Mouse (Mus musculus) heart, embryonic 15.5 days (tissue): Measurements from ENCODE around the gene Serpinb1a. TPM values are rescaled to one million over a fixed set of nuclear protein-coding genes. Genes with fewer than 3 reads are reported as not detected.

ENCODE experiments used
- ATAC-seq: fragments of 200-750 bp; cut with Nextera tagmentation; replicated peaks from 2 replicates; pipeline ENCODE4 v1.8.0; 2017; ENCODE audit warnings: low read depth, moderate TSS enrichment; ENCODE audit not compliant: insufficient number of reproducible peaks, insufficient read depth, low FRiP score
- H3K27ac ChIP-seq: fragments of 300-500 bp; sonication (generic); 2 replicates; pipeline ENCODE4 v1.5.1; 2015; ENCODE audit warnings: mild to moderate bottlenecking, inconsistent platforms
- H3K27me3 ChIP-seq: fragments of 300-500 bp; sonication (generic); 2 replicates; pipeline ENCODE4 v1.6.1; 2015; ENCODE audit warnings: inconsistent platforms
- H3K36me3 ChIP-seq: fragments of 300-500 bp; sonication (generic); 2 replicates; pipeline ENCODE4 v1.6.1; 2015; ENCODE audit warnings: mild to moderate bottlenecking, inconsistent platforms
- H3K4me1 ChIP-seq: fragments of 300-500 bp; sonication (generic); replicated peaks from 2 replicates; pipeline ENCODE4 v1.6.1; 2015; ENCODE audit warnings: inconsistent platforms
- H3K4me2 ChIP-seq: fragments of 300-500 bp; sonication (generic); 2 replicates; pipeline ENCODE4 v1.6.1; 2015; ENCODE audit warnings: inconsistent platforms, mild to moderate bottlenecking, moderate library complexity
- H3K4me3 ChIP-seq: fragments of 300-500 bp; sonication (generic); 2 replicates; pipeline ENCODE4 v1.5.1; 2015; ENCODE audit warnings: mild to moderate bottlenecking, inconsistent platforms
- H3K9ac ChIP-seq: fragments of 300-500 bp; sonication (generic); 2 replicates; pipeline ENCODE4 v1.6.1; 2015; ENCODE audit warnings: mild to moderate bottlenecking, inconsistent platforms
- H3K9me3 ChIP-seq: fragments of 300-500 bp; sonication (generic); replicated peaks from 2 replicates; pipeline ENCODE4 v1.6.1; 2016; ENCODE audit warnings: inconsistent platforms
- WGBS: fragments of 180-500 bp; shearing (Covaris S2); methylation state at CpG from one replicate; pipeline ENCODE4 v1.1.7; 2015; ENCODE audit warnings: mixed read lengths; 5-methylcytosine and 5-hydroxymethylcytosine counted together
- polyA plus RNA-seq: library from polyadenylated mRNA; unstranded; fragments of >200 nt; fragmentation: Nextera tagmentation; extraction: Ambion mirVana; gene quantifications from 2 replicates; pipeline ENCODE4 v1.2.1, GENCODE M21; 2015

The Serpinb1a gene
- polyA plus RNA-seq, 1 experiment from 2014 or later, result 11.5 TPM

- no peak overlapping the region for H3K27ac ChIP-seq
- H3K4me1 ChIP-seq, result no peaks in the 10 kb centered on the region
- H3K27me3 ChIP-seq, result no peaks in the 10 kb centered on the region
- no peaks in the 10 kb centered on the region for H3K36me3 ChIP-seq
- no peak overlapping the region for H3K4me3 ChIP-seq
- WGBS, result 90% methylated on average over 5 of the region's 5 CpGs
- no peak for ATAC-seq
- no peak overlapping the region for H3K4me2 ChIP-seq
- no peak overlapping the region for H3K9ac ChIP-seq
- H3K9me3 ChIP-seq, result no peaks in the 10 kb centered on the region
These were observed 16.5 kb downstream of the Serpinb1a start for GRCm38 (mm10) chr13:32834513-32834912.

GRCm38 (mm10) chr13:32833237-32833636 is 17.7 kb downstream of the Serpinb1a start:
- no peaks in the 10 kb centered on the region for H3K9me3 ChIP-seq
- no peaks in the 10 kb centered on the region for H3K27me3 ChIP-seq
- H3K4me2 ChIP-seq, result no peak overlapping the region
- H3K27ac ChIP-seq, result no peak overlapping the region
- H3K9ac ChIP-seq, result no peak overlapping the region
- no peak for ATAC-seq
- no peaks in the 10 kb centered on the region for H3K36me3 ChIP-seq
- no peak overlapping the region for H3K4me3 ChIP-seq
- WGBS, result 58% methylated on average over 6 of the region's 6 CpGs
- H3K4me1 ChIP-seq, result no peaks in the 10 kb centered on the region

- no peak overlapping the region for H3K27ac ChIP-seq
- WGBS, result 64% methylated on average over 3 of the region's 3 CpGs
- H3K36me3 ChIP-seq, result no peaks in the 10 kb centered on the region
- H3K4me1 ChIP-seq, result no peaks in the 10 kb centered on the region
- no peak for ATAC-seq
- H3K27me3 ChIP-seq, result no peaks in the 10 kb centered on the region
- no peaks in the 10 kb centered on the region for H3K9me3 ChIP-seq
- no peak overlapping the region for H3K4me3 ChIP-seq
- H3K9ac ChIP-seq, result no peak overlapping the region
- H3K4me2 ChIP-seq, result no peak overlapping the region
These were observed 18.2 kb downstream of the Serpinb1a start for GRCm38 (mm10) chr13:32832776-32833175.

- no peak overlapping the region for H3K27ac ChIP-seq
- H3K36me3 ChIP-seq, result no peaks in the 10 kb centered on the region
- no peaks in the 10 kb centered on the region for H3K9me3 ChIP-seq
- H3K4me3 ChIP-seq, result no peak overlapping the region
- 70% methylated on average over 3 of the region's 3 CpGs for WGBS
- H3K27me3 ChIP-seq, result no peaks in the 10 kb centered on the region
- no peak overlapping the region for H3K4me2 ChIP-seq
- H3K4me1 ChIP-seq, result no peaks in the 10 kb centered on the region
- ATAC-seq, result no peak
- no peak overlapping the region for H3K9ac ChIP-seq
These were observed 19.3 kb downstream of the Serpinb1a start for GRCm38 (mm10) chr13:32831505-32832273.

- no peaks in the 10 kb centered on the region for H3K36me3 ChIP-seq
- H3K27me3 ChIP-seq, result no peaks in the 10 kb centered on the region
- H3K9ac ChIP-seq, result no peak overlapping the region
- H3K4me3 ChIP-seq, result no peak overlapping the region
- no peak overlapping the region for H3K4me2 ChIP-seq
- no peak overlapping the region for H3K27ac ChIP-seq
- ATAC-seq, result no peak
- no peaks in the 10 kb centered on the region for H3K9me3 ChIP-seq
- no peaks in the 10 kb centered on the region for H3K4me1 ChIP-seq
- WGBS, result 54% methylated on average over 4 of the region's 4 CpGs
These were observed 22.1 kb downstream of the Serpinb1a start for GRCm38 (mm10) chr13:32828886-32829285.

- 66% methylated on average over 4 of the region's 4 CpGs for WGBS
- ATAC-seq, result no peak
- no peak overlapping the region for H3K27ac ChIP-seq
- H3K4me1 ChIP-seq, result no peaks in the 10 kb centered on the region
- H3K4me2 ChIP-seq, result no peak overlapping the region
- H3K36me3 ChIP-seq, result no peaks in the 10 kb centered on the region; the same call in 1 of the 2 replicates
- no peaks in the 10 kb centered on the region for H3K27me3 ChIP-seq
- H3K9me3 ChIP-seq, result no peaks in the 10 kb centered on the region
- H3K9ac ChIP-seq, result no peak overlapping the region
- no peak overlapping the region for H3K4me3 ChIP-seq
These were observed 23.0 kb downstream of the Serpinb1a start for GRCm38 (mm10) chr13:32827951-32828350.

GRCm38 (mm10) chr13:32827111-32827822 is 23.7 kb downstream of the Serpinb1a start:
- 71% methylated on average over 3 of the region's 3 CpGs for WGBS
- no peak for ATAC-seq
- no peaks in the 10 kb centered on the region for H3K9me3 ChIP-seq
- no peak overlapping the region for H3K4me3 ChIP-seq
- H3K4me1 ChIP-seq, result no peaks in the 10 kb centered on the region
- H3K36me3 ChIP-seq, result no peaks in the 10 kb centered on the region; the same call in 1 of the 2 replicates
- no peak overlapping the region for H3K4me2 ChIP-seq
- no peak overlapping the region for H3K27ac ChIP-seq
- H3K27me3 ChIP-seq, result no peaks in the 10 kb centered on the region
- H3K9ac ChIP-seq, result no peak overlapping the region

- ATAC-seq, result no peak
- Histone ChIP-seq H3K9ac (no peak overlapping the region), H3K27ac (no peak overlapping the region), H3K4me1 (no peaks in the 10 kb centered on the region), H3K4me2 (no peak overlapping the region), H3K27me3 (no peaks in the 10 kb centered on the region), H3K36me3 (peaks cover 14% of the 10 kb centered on the region), H3K4me3 (no peak overlapping the region), H3K9me3 (no peaks in the 10 kb centered on the region)
- 90% methylated on average over 8 of the region's 8 CpGs for WGBS
These were observed 25.4 kb downstream of the Serpinb1a start for GRCm38 (mm10) chr13:32825546-32825945.

- H3K36me3 ChIP-seq, result peaks cover 23% of the 10 kb centered on the region
- H3K27me3 ChIP-seq, result no peaks in the 10 kb centered on the region
- H3K9me3 ChIP-seq, result no peaks in the 10 kb centered on the region
- H3K27ac ChIP-seq, result no peak overlapping the region
- H3K9ac ChIP-seq, result no peak overlapping the region
- H3K4me3 ChIP-seq, result no peak overlapping the region
- no peak overlapping the region for H3K4me2 ChIP-seq
- WGBS, result 76% methylated on average over 6 of the region's 6 CpGs
- no peak for ATAC-seq
- H3K4me1 ChIP-seq, result no peaks in the 10 kb centered on the region
These were observed 26.3 kb downstream of the Serpinb1a start for GRCm38 (mm10) chr13:32824377-32825330.

- Histone ChIP-seq H3K4me3 (no peak overlapping the region), H3K27me3 (no peaks in the 10 kb centered on the region), H3K27ac (no peak overlapping the region), H3K4me1 (no peaks in the 10 kb centered on the region), H3K4me2 (no peak overlapping the region), H3K36me3 (peaks cover 34% of the 10 kb centered on the region), H3K9ac (no peak overlapping the region), H3K9me3 (no peaks in the 10 kb centered on the region)
- no peak for ATAC-seq
- WGBS, result 72% methylated on average over 6 of the region's 6 CpGs
These were observed 27.9 kb downstream of the Serpinb1a start for GRCm38 (mm10) chr13:32823126-32823525.

GRCm38 (mm10) chr13:32821671-32822070 is 29.3 kb downstream of the Serpinb1a start:
- no peak for ATAC-seq
- peaks cover 46% of the 10 kb centered on the region for H3K36me3 ChIP-seq
- 96% methylated on average over 4 of the region's 4 CpGs for WGBS

More at GRCm38 (mm10) chr13:32821671-32822070, 29.3 kb downstream of the Serpinb1a start:
- H3K4me3 ChIP-seq, result no peak overlapping the region
- H3K4me2 ChIP-seq, result no peak overlapping the region
- H3K9ac ChIP-seq, result no peak overlapping the region
- H3K27ac ChIP-seq, result no peak overlapping the region
- H3K4me1 ChIP-seq, result no peaks in the 10 kb centered on the region
- H3K27me3 ChIP-seq, result no peaks in the 10 kb centered on the region
- H3K9me3 ChIP-seq, result no peaks in the 10 kb centered on the region
